Mouse (Mus musculus): ENCODE measurements at regions not wholly inside any gene's neighbourhood (a gene's known extent, or its start where the extent isn't known, plus 50 kb on each side); places are given as distances from the start of the nearest gene placed in this dataset.

DNA sequence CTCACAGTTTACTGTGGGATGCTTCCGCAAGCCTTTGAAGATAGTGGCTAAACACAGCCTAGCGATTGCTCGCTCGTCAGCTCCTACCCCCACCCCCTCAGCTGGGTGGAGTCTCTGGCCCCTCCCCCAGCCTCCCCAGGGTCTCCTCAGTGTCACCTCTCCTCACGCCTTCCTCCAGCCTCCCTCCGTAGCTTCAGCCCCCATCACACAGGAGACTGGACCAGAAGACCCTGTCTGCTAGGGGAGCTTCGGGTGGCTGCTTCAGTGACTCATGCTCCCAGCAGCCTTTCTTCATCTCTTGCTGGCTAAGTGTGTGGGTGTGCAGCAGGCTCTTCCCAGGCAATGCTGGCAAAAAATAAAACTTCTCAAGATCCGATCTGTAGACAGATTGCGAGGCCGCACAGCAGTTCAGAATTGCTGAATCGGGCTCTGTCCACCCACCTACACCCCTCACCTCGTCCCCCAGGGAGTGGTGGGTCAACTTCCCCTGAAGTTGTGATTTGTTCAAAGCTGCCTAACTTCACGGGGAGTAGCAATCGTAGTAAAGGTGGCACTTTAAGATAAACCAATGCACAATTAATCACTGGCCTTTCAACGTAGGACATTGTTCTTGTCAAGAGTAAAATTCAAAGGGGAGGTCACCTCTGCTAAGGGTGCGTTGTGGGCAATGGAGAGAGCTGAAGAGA lies 61.2 kb upstream of the Ankrd28 start:
- Histone ChIP-seq H3K4me3 (ENCODE audit: low read depth, low read length) (peak overlapping the region; percentile 23), H3K36me3 (ENCODE audit: control insufficient read depth, insufficient read depth, low read length) (no peaks in the 10 kb centered on the region), H3K27me3 (replicated peaks; ENCODE audit: control insufficient read depth, insufficient read depth, low read length) (no peaks in the 10 kb centered on the region), H3K4me2 (ENCODE audit: low read depth, low read length) (peak overlapping the region; percentile 51), H3K27ac (replicated peaks; ENCODE audit: low read depth, low read length) (no peak overlapping the region), H3K9ac (ENCODE audit: low read depth, low read length) (peak overlapping the region; percentile 39; the same call in 1 of the 2 replicates), H3K4me1 (ENCODE audit: control insufficient read depth, insufficient read depth, low read length) (peaks cover 13% of the 10 kb centered on the region), H3K9me3 (ENCODE audit: control insufficient read depth, low read length) (no peaks in the 10 kb centered on the region)
- 9% methylated on average over 16 of the region's 16 CpGs for WGBS
- DNase-seq (ENCODE audit: low spot score), result peak; percentile 34
- peak; percentile 76 for ATAC-seq (ENCODE audit: low read depth)

DNA sequence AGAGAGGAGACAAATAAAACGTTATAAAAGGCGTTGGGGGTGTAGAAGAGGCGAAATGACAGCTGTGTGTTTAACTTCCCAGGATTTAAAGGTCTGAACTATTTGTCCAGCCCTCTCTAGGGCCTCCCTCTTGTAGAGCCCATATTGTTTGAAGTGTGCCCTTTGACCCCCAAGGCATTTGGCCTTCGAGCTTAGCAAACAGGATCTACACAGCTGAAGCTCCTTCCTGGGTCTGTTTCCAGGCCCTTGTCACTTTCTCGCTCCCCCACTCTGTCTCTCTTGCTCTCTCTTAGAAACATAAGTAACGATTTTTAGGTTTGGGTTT lies 61.7 kb upstream of the Ankrd28 start:
- Histone ChIP-seq H3K27me3 (replicated peaks; ENCODE audit: control insufficient read depth, insufficient read depth, low read length) (no peaks in the 10 kb centered on the region), H3K9me3 (ENCODE audit: control insufficient read depth, low read length) (no peaks in the 10 kb centered on the region), H3K4me3 (ENCODE audit: low read depth, low read length) (no peak overlapping the region), H3K4me2 (ENCODE audit: low read depth, low read length) (no peak overlapping the region), H3K36me3 (ENCODE audit: control insufficient read depth, insufficient read depth, low read length) (no peaks in the 10 kb centered on the region), H3K4me1 (ENCODE audit: control insufficient read depth, insufficient read depth, low read length) (peaks cover 13% of the 10 kb centered on the region), H3K9ac (ENCODE audit: low read depth, low read length) (no peak overlapping the region), H3K27ac (replicated peaks; ENCODE audit: low read depth, low read length) (no peak overlapping the region)
- no peak for DNase-seq (ENCODE audit: low spot score)
- no peak for ATAC-seq (ENCODE audit: low read depth)
- WGBS, result 22% methylated on average over 6 of the region's 6 CpGs

DNA sequence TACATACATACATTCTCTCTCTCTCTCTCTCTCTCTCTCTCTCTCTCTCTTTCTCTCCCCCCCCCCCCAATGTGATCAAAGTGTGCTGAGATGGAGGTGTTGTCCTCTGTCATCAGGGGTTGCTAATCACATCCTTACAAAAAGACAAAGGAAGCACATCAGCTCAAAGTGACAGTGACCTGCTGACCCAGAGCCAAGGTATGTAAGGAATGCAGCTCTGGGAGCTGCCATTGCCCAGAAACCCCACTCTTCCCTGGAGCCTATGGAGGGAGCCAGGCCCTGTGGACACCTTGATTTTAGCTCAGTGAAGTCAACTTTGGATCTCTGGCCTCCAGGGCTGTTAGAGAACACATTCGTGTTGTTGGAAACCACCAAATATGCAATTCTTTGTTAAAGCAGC lies 66.0 kb upstream of the Ankrd28 start:
- H3K36me3 ChIP-seq (ENCODE audit: control insufficient read depth, insufficient read depth, low read length), result no peaks in the 10 kb centered on the region
- H3K9ac ChIP-seq (ENCODE audit: low read depth, low read length), result no peak overlapping the region
- no peaks in the 10 kb centered on the region for H3K9me3 ChIP-seq (ENCODE audit: control insufficient read depth, low read length)
- 52% methylated on average over 1 of the region's 1 CpGs for WGBS
- no peaks in the 10 kb centered on the region for H3K27me3 ChIP-seq (replicated peaks; ENCODE audit: control insufficient read depth, insufficient read depth, low read length)
- DNase-seq (ENCODE audit: low spot score) (no peak), ATAC-seq (ENCODE audit: low read depth) (no peak)
- H3K4me3 ChIP-seq (ENCODE audit: low read depth, low read length), result no peak overlapping the region
- peaks cover 4% of the 10 kb centered on the region; the same call in 1 of the 2 replicates for H3K4me1 ChIP-seq (ENCODE audit: control insufficient read depth, insufficient read depth, low read length)
- no peak overlapping the region for H3K27ac ChIP-seq (replicated peaks; ENCODE audit: low read depth, low read length)
- H3K4me2 ChIP-seq (ENCODE audit: low read depth, low read length), result no peak overlapping the region

DNA sequence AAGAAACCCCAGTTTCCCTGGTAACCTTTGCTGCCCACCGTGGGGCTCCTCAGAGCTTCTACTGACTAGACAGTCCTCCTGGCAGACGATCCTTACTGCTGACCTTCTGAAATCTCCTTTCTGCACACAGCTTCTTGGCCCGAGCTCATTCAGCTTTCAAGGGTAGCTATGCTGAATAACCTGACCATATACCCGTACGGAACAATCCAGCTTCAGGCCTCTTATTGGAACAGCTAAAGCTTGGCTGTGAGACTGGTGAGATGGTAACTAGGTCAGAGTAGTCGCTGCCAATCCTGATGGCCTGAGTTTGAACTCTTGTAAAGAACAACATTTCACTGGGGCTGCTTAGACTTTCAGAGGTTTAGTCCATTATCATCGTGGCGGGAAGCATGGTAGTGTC lies 69.1 kb upstream of the Ankrd28 start:
- H3K4me2 ChIP-seq (ENCODE audit: low read depth, low read length), result no peak overlapping the region
- no peaks in the 10 kb centered on the region for H3K36me3 ChIP-seq (ENCODE audit: control insufficient read depth, insufficient read depth, low read length)
- H3K27ac ChIP-seq (replicated peaks; ENCODE audit: low read depth, low read length), result no peak overlapping the region
- H3K4me3 ChIP-seq (ENCODE audit: low read depth, low read length), result no peak overlapping the region
- 85% methylated on average over 8 of the region's 8 CpGs for WGBS
- no peaks in the 10 kb centered on the region for H3K9me3 ChIP-seq (ENCODE audit: control insufficient read depth, low read length)
- no peaks in the 10 kb centered on the region for H3K4me1 ChIP-seq (ENCODE audit: control insufficient read depth, insufficient read depth, low read length)
- H3K9ac ChIP-seq (ENCODE audit: low read depth, low read length), result no peak overlapping the region
- DNase-seq (ENCODE audit: low spot score) (no peak), ATAC-seq (ENCODE audit: low read depth) (no peak)
- no peaks in the 10 kb centered on the region for H3K27me3 ChIP-seq (replicated peaks; ENCODE audit: control insufficient read depth, insufficient read depth, low read length)

DNA sequence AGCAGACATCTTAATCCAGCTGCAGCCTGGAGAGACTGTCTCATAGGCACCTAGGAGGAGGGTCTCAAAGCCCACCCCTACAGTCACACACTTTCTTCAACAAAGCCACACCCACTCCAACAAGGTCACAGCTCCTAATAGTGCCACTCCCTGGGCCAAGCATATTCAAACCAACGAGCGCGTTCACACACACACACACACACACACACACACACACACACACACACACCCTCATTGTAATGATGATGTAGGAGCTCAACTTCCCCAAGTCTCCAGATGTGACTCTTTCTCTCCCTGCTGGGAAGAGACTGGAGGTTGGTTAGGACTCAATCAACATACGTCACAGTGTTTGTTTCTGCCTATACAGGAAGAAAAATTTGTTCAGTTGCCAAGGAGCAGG lies 69.5 kb upstream of the Ankrd28 start:
- no peak overlapping the region for H3K27ac ChIP-seq (replicated peaks; ENCODE audit: low read depth, low read length)
- no peak for ATAC-seq (ENCODE audit: low read depth)
- no peak for DNase-seq (ENCODE audit: low spot score)
- H3K4me3 ChIP-seq (ENCODE audit: low read depth, low read length), result no peak overlapping the region
- H3K4me1 ChIP-seq (ENCODE audit: control insufficient read depth, insufficient read depth, low read length), result no peaks in the 10 kb centered on the region
- no peaks in the 10 kb centered on the region for H3K36me3 ChIP-seq (ENCODE audit: control insufficient read depth, insufficient read depth, low read length)
- no peak overlapping the region for H3K4me2 ChIP-seq (ENCODE audit: low read depth, low read length)
- H3K9me3 ChIP-seq (ENCODE audit: control insufficient read depth, low read length), result no peaks in the 10 kb centered on the region
- H3K9ac ChIP-seq (ENCODE audit: low read depth, low read length), result no peak overlapping the region
- no peaks in the 10 kb centered on the region for H3K27me3 ChIP-seq (replicated peaks; ENCODE audit: control insufficient read depth, insufficient read depth, low read length)
- 75% methylated on average over 4 of the region's 4 CpGs for WGBS

DNA sequence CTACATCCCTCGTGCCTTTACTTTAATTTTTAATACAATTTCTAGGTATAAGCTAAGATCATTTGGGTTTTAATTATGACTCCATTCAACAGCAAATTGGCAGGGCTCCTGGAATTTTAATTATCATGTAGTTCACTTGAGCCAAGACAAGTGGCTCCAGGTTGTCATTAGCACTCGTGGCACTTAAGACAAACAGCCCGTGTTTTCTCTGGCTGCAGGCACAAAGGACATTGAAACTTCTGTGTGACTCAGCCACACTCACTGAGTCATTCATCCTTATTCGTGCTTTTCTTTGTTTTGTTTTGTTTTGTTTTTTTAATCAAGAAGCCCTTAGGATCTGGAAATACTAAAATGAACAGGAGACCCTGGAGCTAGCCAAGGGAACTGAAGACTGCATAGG lies 71.5 kb upstream of the Ankrd28 start:
- no peak overlapping the region for H3K27ac ChIP-seq (replicated peaks; ENCODE audit: low read depth, low read length)
- no peak overlapping the region for H3K4me2 ChIP-seq (ENCODE audit: low read depth, low read length)
- no peaks in the 10 kb centered on the region for H3K4me1 ChIP-seq (ENCODE audit: control insufficient read depth, insufficient read depth, low read length)
- H3K4me3 ChIP-seq (ENCODE audit: low read depth, low read length), result no peak overlapping the region
- 29% methylated on average over 4 of the region's 4 CpGs for WGBS
- H3K27me3 ChIP-seq (replicated peaks; ENCODE audit: control insufficient read depth, insufficient read depth, low read length), result no peaks in the 10 kb centered on the region
- no peak overlapping the region for H3K9ac ChIP-seq (ENCODE audit: low read depth, low read length)
- no peak for ATAC-seq (ENCODE audit: low read depth)
- peak; percentile 10 for DNase-seq (ENCODE audit: low spot score)
- H3K36me3 ChIP-seq (ENCODE audit: control insufficient read depth, insufficient read depth, low read length), result no peaks in the 10 kb centered on the region
- H3K9me3 ChIP-seq (ENCODE audit: control insufficient read depth, low read length), result no peaks in the 10 kb centered on the region

DNA sequence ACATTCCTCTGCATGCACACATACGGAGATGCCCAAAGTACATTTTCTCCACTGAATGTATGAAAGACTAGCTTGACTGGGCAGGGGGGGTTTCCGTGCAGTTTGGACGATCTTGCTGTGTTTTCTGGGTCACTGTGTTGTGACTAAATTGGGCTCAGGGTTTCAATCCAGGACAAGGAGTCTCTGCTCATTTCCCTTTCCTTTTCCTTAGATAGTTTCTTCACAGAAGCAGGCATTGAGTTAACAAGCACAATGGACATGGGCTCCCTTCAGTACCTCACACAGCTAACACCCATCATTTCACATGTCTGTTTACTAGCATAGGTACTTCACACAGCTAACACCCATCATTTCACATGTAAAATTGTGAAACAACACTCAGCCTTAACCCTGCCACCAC lies 73.2 kb upstream of the Ankrd28 start:
- DNase-seq (ENCODE audit: low spot score) (no peak), ATAC-seq (ENCODE audit: low read depth) (no peak)
- Histone ChIP-seq H3K9ac (ENCODE audit: low read depth, low read length) (no peak overlapping the region), H3K36me3 (ENCODE audit: control insufficient read depth, insufficient read depth, low read length) (no peaks in the 10 kb centered on the region), H3K4me1 (ENCODE audit: control insufficient read depth, insufficient read depth, low read length) (no peaks in the 10 kb centered on the region), H3K4me3 (ENCODE audit: low read depth, low read length) (no peak overlapping the region), H3K9me3 (ENCODE audit: control insufficient read depth, low read length) (no peaks in the 10 kb centered on the region), H3K27me3 (replicated peaks; ENCODE audit: control insufficient read depth, insufficient read depth, low read length) (no peaks in the 10 kb centered on the region), H3K27ac (replicated peaks; ENCODE audit: low read depth, low read length) (no peak overlapping the region), H3K4me2 (ENCODE audit: low read depth, low read length) (no peak overlapping the region)
- WGBS, result 78% methylated on average over 3 of the region's 3 CpGs

DNA sequence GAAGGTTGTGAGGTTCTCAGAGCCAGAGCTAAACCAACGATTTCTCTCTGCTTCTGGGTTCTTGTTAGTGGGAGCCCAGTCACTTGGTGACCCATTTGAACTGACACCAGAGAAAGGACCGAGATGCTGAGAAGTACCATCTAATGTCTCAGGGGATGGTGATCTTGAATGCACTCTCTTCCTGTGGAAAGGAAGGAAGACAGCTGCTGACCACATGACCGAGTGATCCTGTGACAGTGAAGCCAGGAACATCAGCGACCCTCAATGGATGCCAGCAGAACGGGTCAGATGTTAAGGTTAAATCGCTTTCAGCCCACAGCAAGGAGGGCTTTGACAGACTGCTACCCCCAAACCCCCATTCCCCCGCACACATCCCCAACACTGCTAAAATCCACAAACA lies 78.1 kb upstream of the Ankrd28 start:
- 61% methylated on average over 7 of the region's 7 CpGs for WGBS
- no peak overlapping the region for H3K4me3 ChIP-seq (ENCODE audit: low read depth, low read length)
- H3K4me2 ChIP-seq (ENCODE audit: low read depth, low read length), result no peak overlapping the region
- H3K27ac ChIP-seq (replicated peaks; ENCODE audit: low read depth, low read length), result no peak overlapping the region
- DNase-seq (ENCODE audit: low spot score), result no peak
- no peaks in the 10 kb centered on the region for H3K9me3 ChIP-seq (ENCODE audit: control insufficient read depth, low read length)
- no peaks in the 10 kb centered on the region for H3K27me3 ChIP-seq (replicated peaks; ENCODE audit: control insufficient read depth, insufficient read depth, low read length)
- ATAC-seq (ENCODE audit: low read depth), result no peak
- no peaks in the 10 kb centered on the region for H3K36me3 ChIP-seq (ENCODE audit: control insufficient read depth, insufficient read depth, low read length)
- no peaks in the 10 kb centered on the region for H3K4me1 ChIP-seq (ENCODE audit: control insufficient read depth, insufficient read depth, low read length)
- no peak overlapping the region for H3K9ac ChIP-seq (ENCODE audit: low read depth, low read length)

DNA sequence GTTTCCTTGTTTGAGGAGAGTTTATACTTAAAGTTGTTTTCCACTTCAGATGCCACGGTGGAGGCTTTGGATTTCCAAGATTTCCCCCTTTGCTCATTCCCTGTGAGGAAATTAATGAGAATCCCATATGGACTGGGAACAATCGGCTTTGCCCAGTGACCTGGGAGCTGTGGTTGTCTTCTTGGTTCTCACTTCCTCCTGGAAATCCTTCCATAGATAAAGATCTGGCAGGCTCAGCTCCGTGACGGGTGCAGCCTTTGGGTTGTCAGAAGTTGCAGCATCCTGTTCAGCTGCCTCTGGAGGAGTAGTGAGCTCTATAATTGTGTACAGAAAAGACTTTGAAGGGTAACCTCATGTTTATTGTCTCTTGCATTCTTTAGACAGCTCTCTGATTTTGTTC lies 78.8 kb upstream of the Ankrd28 start:
- Histone ChIP-seq H3K27ac (replicated peaks; ENCODE audit: low read depth, low read length) (no peak overlapping the region), H3K4me3 (ENCODE audit: low read depth, low read length) (no peak overlapping the region), H3K9ac (ENCODE audit: low read depth, low read length) (no peak overlapping the region), H3K36me3 (ENCODE audit: control insufficient read depth, insufficient read depth, low read length) (no peaks in the 10 kb centered on the region), H3K27me3 (replicated peaks; ENCODE audit: control insufficient read depth, insufficient read depth, low read length) (no peaks in the 10 kb centered on the region), H3K9me3 (ENCODE audit: control insufficient read depth, low read length) (no peaks in the 10 kb centered on the region), H3K4me2 (ENCODE audit: low read depth, low read length) (no peak overlapping the region), H3K4me1 (ENCODE audit: control insufficient read depth, insufficient read depth, low read length) (no peaks in the 10 kb centered on the region)
- ATAC-seq (ENCODE audit: low read depth) (no peak), DNase-seq (ENCODE audit: low spot score) (peak; percentile 24)
- WGBS, result 48% methylated on average over 4 of the region's 4 CpGs

Data from embryonic facial prominence, embryonic 14.5 days (tissue).